Mouse (Mus musculus) stomach, adult 2 months (tissue): ENCODE results near the gene Map3k1. TPM values are rescaled to one million over a fixed set of nuclear protein-coding genes. Genes with fewer than 3 reads are reported as not detected.

ENCODE experiments used
- polyA plus RNA-seq: library from polyadenylated mRNA; depleted of rRNA; stranded (reverse); fragments of >200 nt; gene quantifications from 2 replicates; pipeline ENCODE4 v1.2.3, GENCODE M21; 2012; rRNA removed

Gene Map3k1
- 2.9 and 3.8 TPM in 2 replicates for polyA plus RNA-seq

DNA sequence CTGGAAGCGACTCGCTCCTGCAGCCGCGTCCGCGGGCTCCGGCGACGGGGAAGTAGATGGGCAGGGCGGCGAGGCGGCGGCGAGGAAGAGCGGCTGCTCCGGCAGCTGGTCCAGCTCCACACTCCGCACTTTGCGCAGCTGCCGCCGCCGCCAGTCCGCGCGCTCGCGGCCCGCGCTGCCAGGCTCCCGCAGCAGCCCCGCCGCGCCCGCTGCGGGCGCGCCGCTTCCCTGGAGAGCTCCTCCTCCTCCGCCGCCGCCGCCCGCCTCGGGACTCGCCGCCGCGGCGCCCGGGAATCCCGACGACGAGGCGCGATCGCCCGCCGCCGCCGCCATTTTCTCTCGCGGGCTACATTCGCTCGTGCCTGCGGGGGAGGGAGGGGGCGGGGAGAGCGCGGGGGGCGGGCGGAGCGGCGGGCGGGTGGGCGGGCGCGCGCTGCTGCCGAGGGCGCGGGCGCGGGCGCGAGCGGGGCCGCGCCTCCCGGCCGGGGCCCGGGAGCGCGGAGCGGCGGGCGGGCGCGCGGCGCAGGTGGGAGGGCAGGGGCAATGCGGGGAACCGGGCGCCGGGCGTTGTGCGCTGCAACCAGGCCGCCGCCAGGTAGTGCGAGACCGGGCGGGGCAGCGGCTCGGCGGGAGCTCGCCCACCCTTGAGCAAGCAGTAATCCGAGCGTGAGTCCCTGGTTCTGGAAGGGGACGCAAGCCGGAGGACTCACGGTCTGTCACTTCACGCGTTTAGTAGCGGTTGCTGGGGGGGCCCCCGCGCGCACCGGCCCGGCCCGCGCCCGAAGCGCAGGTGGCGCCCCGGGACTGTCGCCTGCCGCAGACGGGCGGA, at the start of gene Map3k1:
Gene Map3k1 (minus strand): TSS at position 357 of the 829 bp plus-strand sequence.

Other genes starting within 250 kb of the Map3k1 start
- gene Gm10198, start 216.2 kb downstream of the Map3k1 start, polyA plus RNA-seq = not detected in 2 replicates
- 0.96 and 1.7 TPM in 2 replicates for gene Mier3, start 128.0 kb downstream of the Map3k1 start, polyA plus RNA-seq